Mouse (Mus musculus) embryonic fibroblast, embryonic 13.5 days (primary cell): ENCODE results near the gene Trip13. TPM values are rescaled to one million over a fixed set of nuclear protein-coding genes. Genes with fewer than 3 reads are reported as not detected.

Source experiments
- H3K27ac ChIP-seq: 2 replicates; pipeline ENCODE4 v1.5.1; 2012; ENCODE audit warnings: low read length, control low read depth, inconsistent platforms; ENCODE audit not compliant: insufficient read depth
- H3K4me1 ChIP-seq: 2 replicates; pipeline ENCODE4 v1.6.1; 2011; ENCODE audit warnings: low read length; ENCODE audit not compliant: control insufficient read depth, insufficient read depth
- H3K4me3 ChIP-seq: 2 replicates; pipeline ENCODE4 v1.5.1; 2011; ENCODE audit warnings: mild to moderate bottlenecking, control low read depth, low read length; ENCODE audit not compliant: insufficient read depth
- CTCF ChIP-seq: IDR thresholded peaks from 2 replicates; pipeline ENCODE4 v1.5.1; 2011; ENCODE audit warnings: mild to moderate bottlenecking, control low read depth, low read length, moderate library complexity, borderline replicate concordance; ENCODE audit not compliant: insufficient read depth
- POLR2A ChIP-seq: IDR thresholded peaks from 2 replicates; pipeline ENCODE4 v1.6.1; 2011; ENCODE audit warnings: low read depth, mild to moderate bottlenecking, control low read depth, low read length, moderate library complexity
- polyA plus RNA-seq: library from polyadenylated mRNA; stranded (reverse); fragments of >200 nt; gene quantifications from 2 replicates; pipeline ENCODE4 v1.2.4, GENCODE M21; 2011; ENCODE audit warnings: low read depth; ENCODE audit not compliant: missing spikeins, insufficient read length

The Trip13 gene
- polyA plus RNA-seq, 1 experiment, result 32.6 TPM

DNA sequence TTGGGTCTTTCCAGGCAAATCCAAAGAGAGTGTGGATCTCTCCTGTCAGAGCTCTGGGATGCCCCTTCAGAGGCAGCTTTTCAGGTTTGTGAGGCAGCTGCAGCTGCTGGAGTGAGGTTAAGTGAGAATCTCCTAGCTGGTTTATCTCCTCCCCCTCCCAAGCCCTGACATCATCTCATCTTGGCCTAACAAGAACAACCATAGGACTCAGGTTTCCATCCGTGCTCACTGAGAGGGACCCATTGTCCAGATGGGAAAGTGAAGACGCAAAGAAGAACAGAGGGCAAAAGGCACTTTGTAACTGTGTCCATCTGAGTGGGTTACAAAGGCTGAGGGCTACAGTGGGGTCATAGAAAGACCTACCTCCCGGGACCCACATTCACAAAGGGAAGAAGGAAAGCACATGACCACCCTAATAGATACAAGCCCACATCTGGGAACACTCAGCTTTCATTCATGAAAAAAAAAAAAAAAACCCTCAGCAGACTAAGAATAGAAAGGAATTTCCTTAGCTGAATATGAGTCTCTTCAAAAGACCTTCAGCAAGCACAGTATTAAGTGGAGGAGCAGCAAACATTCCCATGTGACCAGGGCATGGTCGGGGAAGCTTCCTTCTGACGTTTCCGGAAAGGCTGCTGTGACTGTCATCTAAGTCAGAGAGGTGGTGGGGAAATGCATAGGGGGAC lies 44.9 kb downstream of the Trip13 start:
- peak overlapping the region; percentile 93 for H3K27ac ChIP-seq
- peaks cover 17% of the 10 kb centered on the region for H3K4me1 ChIP-seq
- no peak overlapping the region for H3K4me3 ChIP-seq
- no peak for TF ChIP-seq CTCF
- TF ChIP-seq POLR2A, result no peak

DNA sequence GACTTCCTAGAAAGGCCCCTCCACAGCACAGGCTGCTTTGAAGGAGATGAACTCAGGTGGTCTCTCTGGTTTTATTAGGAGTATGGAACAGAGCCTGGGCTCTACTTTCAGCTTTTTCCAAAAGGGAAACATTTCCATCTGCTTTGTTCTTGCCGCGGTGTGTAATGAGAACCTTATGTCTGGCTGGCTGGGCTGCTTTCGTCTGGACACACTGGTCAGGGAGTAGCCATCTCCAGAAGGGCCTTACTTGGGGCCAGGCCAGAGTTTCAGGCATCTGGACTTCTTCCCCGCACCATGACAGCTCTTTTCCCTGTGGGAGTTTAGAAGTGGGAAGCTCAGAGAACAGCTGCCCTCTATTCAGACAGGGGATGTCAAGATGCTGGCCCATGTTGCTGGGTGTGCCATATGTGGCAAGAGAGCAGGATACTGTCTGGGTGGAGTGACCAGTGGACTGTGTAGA lies 50.1 kb downstream of the Trip13 start:
- TF ChIP-seq POLR2A, result no peak
- no peak for TF ChIP-seq CTCF
- Histone ChIP-seq H3K4me3 (no peak overlapping the region), H3K4me1 (peaks cover 20% of the 10 kb centered on the region), H3K27ac (no peak overlapping the region)

DNA sequence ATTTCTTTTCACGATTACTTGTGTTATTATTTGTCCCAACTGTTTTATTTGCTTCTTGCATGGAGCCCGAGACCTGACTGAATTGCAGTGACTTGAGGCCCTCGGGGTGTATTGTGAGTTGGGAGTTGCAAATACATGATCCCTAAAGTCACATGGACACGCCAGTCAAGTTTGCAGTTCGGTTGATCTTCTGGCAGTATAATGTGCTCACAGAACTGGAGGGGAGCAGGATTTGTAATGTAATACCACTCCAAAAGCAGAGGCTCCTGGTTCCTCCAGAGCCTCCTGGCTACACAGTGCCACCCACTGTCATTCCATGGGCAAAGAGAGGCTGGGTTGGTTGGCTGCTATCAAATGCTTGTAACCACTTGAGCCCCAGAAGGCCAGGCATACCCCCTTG lies 51.0 kb downstream of the Trip13 start:
- no peak for TF ChIP-seq CTCF
- no peak for TF ChIP-seq POLR2A
- Histone ChIP-seq H3K27ac (no peak overlapping the region), H3K4me3 (no peak overlapping the region), H3K4me1 (peaks cover 13% of the 10 kb centered on the region)

DNA sequence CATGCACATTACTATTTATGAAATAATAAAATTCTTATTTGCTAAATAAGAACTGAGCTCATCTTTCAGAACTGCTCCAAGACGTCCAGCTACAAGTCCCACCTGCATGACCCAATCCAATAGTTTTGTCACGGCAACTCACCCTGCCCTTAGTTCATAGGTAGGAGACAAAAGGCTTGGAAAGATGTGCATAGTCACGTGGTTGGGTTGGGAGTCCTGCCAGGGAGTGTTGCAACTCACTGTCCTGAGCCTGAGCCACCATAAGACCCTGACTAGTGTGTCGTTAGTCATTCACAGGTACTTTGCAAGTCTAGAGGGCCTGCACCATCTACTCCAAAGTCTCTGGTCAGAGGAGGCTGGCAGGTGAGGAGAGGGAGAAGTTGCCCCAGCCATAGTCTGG lies 51.5 kb downstream of the Trip13 start:
- no peak overlapping the region for H3K4me3 ChIP-seq
- H3K4me1 ChIP-seq, result peaks cover 13% of the 10 kb centered on the region
- H3K27ac ChIP-seq, result no peak overlapping the region
- TF ChIP-seq POLR2A (no peak), CTCF (no peak)

DNA sequence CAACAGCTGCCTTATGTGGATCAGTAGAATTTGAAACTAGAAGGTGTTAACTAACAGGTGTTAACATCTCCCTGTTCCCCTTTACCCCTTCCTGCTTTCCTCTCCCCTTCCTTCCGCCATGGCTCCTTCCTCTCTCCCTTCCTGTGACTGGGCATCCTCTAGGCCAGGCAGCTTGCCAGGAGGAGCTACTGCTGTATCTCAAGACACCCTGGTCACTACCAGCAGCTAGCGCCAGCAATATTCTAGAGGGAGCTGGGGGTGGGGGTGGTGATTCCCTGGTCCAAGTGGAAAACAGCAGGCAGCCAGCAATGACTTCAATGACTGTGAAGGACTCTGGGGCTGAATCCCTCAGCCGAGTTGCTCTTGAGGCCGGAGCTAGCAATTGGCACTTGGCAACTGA lies 51.9 kb downstream of the Trip13 start:
- TF ChIP-seq POLR2A (no peak), CTCF (no peak)
- H3K4me3 ChIP-seq, result no peak overlapping the region
- no peak overlapping the region for H3K27ac ChIP-seq
- H3K4me1 ChIP-seq, result peaks cover 13% of the 10 kb centered on the region

GRCm38 (mm10) chr13:73881347-73881746 lies 56.2 kb downstream of the Trip13 start:
- Histone ChIP-seq H3K4me1 (0 out of 2 replicates have a peak, but pooled peaks cover 2% of the 10 kb centered on the region), H3K4me3 (no peak overlapping the region), H3K27ac (0 out of 2 replicates have a peak overlapping the region, but pooled peaks have one; percentile 19)
- TF ChIP-seq POLR2A (no peak), CTCF (no peak)

- H3K4me3 ChIP-seq, result no peak overlapping the region
These were observed 57.8 kb downstream of the Trip13 start for GRCm38 (mm10) chr13:73879824-73880223.

DNA sequence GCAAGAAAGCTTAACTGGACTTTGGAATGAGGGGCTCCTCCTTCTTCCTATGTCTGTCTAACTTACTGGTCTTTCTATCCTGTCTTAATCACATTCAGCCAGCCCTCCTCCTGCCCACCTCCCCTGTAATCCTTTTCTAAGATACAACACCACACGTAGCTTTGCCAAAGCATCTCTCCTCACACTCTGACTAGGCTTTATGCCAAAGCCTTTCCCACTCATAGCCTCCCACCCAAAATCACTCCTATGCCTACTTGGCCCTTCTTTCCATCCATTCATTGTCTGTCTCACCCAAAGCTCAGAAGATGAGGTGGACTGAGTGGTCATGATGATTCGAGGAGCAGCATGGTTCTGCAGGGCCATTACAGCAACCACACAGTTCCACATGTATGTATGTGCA lies 65.4 kb downstream of the Trip13 start:
- Histone ChIP-seq H3K27ac (no peak overlapping the region), H3K4me1 (no peaks in the 10 kb centered on the region), H3K4me3 (no peak overlapping the region)
- TF ChIP-seq POLR2A (no peak), CTCF (no peak)

More at GRCm38 (mm10) chr13:73879824-73880223, 57.8 kb downstream of the Trip13 start:
- Histone ChIP-seq H3K27ac (no peak overlapping the region), H3K4me1 (no peaks in the 10 kb centered on the region)
- TF ChIP-seq CTCF (no peak), POLR2A (no peak)

Other genes with a start within 250 kb of the Trip13 start
- gene Slc6a19, start 232.9 kb downstream of the Trip13 start, polyA plus RNA-seq, result not detected in 2 replicates
- 26.0 and 31.9 TPM in 2 replicates for gene Slc12a7, start 204.7 kb downstream of the Trip13 start, polyA plus RNA-seq
- 7.8 and 10.9 TPM in 2 replicates for gene Nkd2, start 90.2 kb downstream of the Trip13 start, polyA plus RNA-seq
- gene Brd9, start within 50 bp of the Trip13 start, polyA plus RNA-seq, result 33.1 and 35.1 TPM in 2 replicates
- not detected in 2 replicates for gene Zdhhc11, start 26.1 kb upstream of the Trip13 start, polyA plus RNA-seq
- 0.13 TPM in 1 of 2 replicates, not detected in the other for gene Tppp, start 71.6 kb upstream of the Trip13 start, polyA plus RNA-seq
- 5.8 and 8.1 TPM in 2 replicates for gene Cep72, start 124.5 kb upstream of the Trip13 start, polyA plus RNA-seq
- not detected in 2 replicates for gene Slc9a3, start 183.7 kb upstream of the Trip13 start, polyA plus RNA-seq